Mouse (Mus musculus): ENCODE data around the gene Dnmbp.

Gene Dnmbp

DNA sequence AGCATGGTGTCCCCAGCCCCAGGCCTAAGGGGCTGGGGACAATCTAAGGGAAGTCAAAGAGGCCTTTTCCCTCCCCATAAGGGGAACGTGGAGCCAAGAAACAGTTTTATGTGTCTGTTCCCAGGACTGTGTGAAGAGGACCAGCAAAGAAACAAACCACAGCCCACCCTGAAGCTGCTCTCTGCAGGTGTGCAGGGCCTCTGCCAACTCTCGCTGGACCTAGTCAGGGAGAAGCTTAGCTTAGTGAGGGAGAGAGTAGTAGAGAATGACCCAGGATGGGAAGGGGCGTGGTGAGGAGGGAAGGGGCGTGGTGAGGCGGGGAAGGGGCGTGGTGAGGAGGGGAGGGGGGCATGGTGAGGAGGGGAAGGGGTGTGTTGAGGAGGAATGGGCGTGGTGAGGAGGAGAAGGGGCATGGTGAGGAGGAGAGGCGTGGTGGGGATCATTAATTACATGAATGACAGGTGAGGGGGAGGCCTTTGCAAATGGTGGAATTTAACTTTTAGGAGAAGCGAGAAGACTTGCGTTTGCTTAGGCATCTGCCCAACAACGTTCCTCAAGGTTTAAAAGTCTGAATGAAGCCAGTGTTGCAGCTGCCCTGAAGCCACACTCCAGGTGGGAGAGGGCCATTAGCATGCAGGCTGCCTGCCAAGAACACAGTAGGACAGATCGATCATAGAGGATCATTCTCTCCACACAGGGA, 9.3 kb upstream of the Dnmbp start:
- DNase-seq (ENCODE audit: low read depth in 1 of 2, low spot score in 2 of 2), result no peak

DNA sequence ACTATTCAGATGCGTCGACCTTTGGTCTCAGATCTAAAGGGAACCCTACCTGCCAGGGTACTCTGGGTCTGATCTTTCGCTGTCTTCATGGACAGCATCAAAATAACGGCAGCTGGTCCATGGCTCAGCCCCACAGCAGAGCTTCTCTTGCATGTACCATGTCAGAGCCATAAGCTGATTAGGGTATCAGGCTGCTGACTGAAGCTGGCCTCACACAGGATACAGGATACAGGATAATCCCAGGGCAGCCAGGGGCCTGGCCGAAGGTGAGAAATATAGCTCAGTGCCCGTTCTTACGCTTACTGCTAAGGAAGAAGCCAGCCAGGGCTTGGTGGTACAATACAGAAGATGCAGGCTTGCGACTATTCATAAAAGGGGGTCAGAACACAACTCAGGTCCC, 4.6 kb upstream of the Dnmbp start:
- no peak for DNase-seq (ENCODE audit: low read depth in 1 of 2, low spot score in 2 of 2)

DNA sequence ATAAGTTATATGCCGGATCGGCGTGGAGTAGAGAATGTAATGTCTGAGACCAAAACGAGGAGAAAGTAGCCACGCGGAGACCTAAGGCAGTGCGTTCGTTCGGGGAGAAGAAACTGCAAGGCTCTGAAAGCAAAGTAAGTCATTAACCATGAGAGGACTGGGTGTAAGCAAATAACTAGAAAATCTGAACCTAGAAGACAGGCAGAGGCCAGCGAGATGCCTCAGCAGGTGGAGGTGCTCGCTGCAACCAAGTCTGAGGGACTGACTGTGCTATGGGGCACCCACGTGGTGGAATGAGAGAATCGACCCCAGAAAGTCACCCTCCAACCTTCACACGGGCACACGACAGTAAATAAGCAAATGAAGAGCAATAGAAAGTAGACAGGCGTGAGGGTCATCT, 3.1 kb upstream of the Dnmbp start:
- DNase-seq (ENCODE audit: low read depth in 1 of 2, low spot score in 2 of 2), result no peak

DNA sequence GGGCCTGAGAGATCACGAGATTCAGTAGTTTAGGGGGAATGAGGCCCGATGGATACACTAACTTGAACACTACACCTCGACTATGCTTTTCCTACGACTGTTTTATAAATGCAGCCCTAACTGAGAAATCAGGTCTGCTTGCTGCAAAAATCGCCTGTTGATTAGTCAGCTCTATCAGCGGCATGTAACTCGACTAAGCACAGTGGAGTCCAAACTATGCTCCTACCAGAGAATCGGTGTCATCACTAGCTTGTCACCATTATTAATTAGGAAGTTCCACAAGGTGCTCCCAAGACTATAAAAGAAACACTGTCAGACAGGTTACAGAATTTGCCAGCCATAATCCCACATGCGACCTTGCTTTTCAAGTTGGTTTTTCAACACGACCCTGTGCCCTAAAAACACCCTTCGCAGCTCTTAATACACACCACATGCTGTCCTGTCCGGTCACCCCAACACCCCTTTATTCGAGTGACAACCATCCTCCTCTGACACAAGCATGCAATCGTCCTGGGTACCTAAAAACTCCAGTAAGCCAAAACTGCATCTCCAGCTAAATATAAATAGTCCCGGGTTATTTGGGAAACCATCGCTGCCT, 721 bp downstream of the Dnmbp start:
- no peak for DNase-seq (ENCODE audit: low read depth in 1 of 2, low spot score in 2 of 2)

DNA sequence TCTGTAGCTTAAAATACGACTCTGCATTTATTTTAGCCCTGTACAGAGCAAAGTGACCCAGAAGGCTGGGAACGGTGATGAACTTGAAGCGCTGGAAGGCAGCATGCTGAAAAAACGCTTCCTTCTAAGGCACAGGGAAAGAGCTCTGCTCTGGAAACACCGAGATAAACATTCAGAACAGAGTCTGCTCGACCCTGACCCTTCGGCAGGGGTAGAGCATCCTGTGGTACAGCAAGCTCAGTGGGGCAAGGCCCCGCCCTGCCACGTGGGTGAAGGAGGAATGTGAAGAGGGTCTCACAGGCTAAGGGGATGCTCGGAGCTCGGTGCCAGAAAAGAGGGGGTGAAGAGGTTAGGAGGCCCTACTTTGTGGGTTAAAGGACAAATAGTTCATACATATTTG, 1.6 kb downstream of the Dnmbp start:
- no peak for DNase-seq (ENCODE audit: low read depth in 1 of 2, low spot score in 2 of 2)

DNA sequence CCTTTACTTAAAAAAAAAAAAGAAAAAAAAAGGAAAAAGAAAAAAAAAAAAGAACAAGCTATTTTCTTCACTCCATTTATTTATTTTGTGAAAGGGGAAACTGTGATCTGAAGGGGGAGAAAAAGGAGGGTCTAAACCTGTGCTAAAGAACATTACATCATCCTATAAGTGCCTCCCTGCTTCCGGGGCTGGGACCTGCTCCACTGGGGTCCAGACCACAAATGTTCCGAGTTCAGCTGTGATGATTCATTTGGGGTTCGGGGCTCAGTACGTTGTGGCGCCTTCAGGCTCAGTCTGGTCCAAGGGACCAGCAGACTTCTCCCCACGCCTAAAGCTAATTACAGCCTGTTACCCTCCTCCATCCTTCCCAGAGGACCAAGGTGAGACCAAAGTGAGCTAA, 9.1 kb downstream of the Dnmbp start:
- no peak for DNase-seq (ENCODE audit: low read depth in 1 of 2, low spot score in 2 of 2)

DNA sequence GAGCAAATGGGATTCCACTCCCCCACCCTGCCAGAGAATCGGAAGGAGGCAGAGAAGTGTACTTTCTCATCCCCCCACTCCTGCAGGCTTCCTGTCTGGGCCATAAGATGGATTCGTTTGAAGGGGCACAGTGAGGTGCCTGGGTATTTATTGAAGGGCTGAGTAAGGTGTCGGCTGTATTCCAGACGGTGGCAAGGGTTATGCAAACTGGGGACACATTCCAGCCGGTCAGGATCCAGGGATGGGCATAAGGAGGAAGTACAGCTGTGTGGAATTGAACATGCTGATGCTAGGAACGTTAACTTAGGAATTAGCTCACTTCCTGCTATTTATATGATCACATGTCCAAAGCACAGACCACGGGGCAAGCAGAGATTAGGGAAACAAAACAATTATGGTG, 9.6 kb downstream of the Dnmbp start:
- DNase-seq (ENCODE audit: low read depth in 1 of 2, low spot score in 2 of 2), result no peak

DNA sequence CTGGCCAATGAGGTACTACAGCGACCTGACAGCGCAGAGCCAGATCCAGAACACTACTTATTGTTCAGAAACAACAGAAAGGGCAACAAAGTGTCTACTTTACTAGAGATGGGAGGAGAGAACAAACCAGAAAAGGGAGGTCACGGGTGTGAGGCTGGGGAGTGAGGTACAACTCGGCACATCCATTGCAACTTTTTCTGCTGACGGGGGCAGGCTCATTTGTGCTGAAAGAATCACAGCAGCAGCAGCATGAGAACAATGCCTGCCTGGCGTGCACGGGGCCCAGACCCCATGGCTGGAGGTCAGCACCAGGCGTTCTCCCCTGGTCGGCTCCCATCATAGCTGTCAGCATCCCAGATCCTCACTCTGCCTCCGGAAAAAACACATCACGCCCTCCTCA, 10.1 kb downstream of the Dnmbp start:
- no peak for DNase-seq (ENCODE audit: low read depth in 1 of 2, low spot score in 2 of 2)

DNA sequence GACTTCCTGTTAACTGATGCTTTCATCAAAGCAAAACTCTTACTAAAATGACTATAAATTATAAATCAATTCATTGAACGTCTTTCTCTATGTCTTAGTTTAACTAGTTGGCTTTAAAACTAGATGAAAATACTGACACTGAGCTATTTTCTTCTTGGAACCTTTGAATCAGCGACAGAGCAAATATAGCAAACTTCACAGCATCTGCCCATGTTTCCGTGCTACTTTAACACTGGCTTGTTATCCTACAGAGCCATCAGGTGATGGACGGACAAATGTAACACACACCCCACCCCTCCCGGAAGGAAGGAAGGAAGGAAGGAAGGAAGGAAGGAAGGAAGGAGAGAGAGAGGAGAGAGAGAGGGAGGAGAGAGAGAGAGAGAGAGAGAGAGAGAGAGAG, 12.0 kb downstream of the Dnmbp start:
- DNase-seq (ENCODE audit: low read depth in 1 of 2, low spot score in 2 of 2), result no peak

DNA sequence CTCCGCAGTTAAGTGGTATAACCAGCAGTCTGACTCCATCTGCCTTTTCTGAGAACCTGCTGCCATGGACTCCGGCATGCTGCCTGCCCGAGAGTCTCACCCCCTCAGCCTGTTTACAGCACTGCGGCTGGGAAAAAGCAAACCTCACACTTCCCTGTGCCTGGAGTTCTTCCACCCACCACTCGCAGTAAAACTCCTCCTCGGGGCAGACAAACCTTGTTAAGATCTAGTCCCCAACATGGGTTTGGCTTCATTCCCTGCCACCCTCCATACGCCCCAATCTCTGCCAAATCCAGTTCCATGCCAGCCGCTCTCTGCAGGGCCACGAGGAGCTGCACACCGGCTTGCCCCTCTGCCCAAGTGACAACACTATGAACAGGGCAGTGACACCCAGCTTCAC, 12.9 kb downstream of the Dnmbp start:
- no peak for DNase-seq (ENCODE audit: low read depth in 1 of 2, low spot score in 2 of 2)

DNA sequence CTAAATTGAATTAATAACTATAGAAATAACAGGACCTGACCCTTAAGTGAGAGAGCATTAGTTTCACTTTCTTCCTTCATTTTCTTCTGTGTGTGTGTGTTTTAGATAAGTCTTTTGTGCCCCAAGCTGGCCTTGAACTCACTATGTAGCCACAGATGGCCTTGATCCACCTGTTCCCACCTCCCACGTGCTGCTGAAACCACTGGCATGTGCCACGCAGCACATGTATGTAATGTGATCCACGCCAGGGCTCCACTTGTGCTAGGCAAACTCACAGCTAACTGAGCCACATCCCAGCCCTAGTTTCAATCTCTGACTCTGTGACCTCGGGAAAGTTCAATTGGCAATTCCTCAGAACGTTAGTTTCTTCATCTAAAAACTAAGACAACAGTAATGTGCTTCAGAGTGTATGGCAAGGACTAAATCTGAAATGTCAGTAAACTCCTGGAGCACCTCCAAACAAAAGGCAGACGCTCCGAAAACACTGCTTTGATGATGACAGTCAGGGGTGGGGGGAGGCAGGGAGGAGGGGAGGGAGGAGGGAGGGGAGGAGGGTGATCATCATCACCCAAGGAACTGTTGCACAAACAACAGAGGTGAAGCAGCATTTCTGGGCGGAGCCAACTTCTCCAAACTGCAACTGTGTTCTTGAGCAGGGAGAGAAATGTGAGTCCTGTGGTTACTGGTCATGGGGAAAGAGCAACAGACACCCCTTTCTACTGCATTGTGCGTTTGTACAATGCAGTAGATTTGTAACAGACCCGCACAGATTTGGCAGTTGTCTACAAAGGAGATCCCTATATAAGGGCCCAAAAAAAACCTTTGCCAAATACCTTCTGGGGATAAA, 13.6 kb downstream of the Dnmbp start:
- DNase-seq (ENCODE audit: low read depth in 1 of 2, low spot score in 2 of 2), result no peak

DNA sequence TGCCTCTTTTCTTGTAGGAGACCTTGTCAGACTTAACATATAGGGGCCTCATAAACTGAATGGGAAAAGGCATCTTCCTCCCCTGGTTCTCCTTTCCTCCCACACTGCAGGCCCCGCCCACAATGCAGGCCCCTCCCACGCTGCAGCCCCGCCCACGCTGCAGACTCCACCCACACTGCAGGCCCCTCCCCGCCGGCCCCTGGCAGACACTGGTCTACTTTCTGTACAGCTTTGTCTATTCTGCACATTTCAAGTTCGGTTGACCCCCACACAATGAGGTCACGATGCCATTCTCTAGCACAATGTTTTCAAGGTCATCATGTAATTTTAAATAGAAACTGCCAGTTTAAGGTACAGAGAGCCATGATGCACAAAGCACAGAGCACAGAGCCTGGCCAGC, 15.6 kb downstream of the Dnmbp start:
- DNase-seq (ENCODE audit: low read depth in 1 of 2, low spot score in 2 of 2), result no peak

DNA sequence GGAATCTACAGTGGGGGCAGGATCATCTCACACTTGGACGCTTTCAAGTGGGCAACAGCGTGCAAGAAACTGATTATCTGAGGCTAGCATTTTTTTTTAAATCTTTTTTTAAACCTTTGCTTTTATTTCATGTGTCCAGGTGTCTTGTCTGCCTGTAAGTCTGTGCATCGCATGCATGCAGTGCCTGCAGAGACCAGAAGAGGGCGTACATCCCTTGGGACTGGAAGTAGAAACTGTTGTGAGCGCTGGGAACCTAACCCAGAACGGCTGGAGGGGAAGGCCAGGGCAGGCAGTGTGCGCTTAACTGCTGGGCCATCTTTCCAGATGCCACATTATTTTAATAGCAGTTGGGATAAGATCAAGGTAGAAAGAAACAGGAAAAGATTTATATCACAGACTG, 17.0 kb downstream of the Dnmbp start:
- no peak for DNase-seq (ENCODE audit: low read depth in 1 of 2, low spot score in 2 of 2)

DNA sequence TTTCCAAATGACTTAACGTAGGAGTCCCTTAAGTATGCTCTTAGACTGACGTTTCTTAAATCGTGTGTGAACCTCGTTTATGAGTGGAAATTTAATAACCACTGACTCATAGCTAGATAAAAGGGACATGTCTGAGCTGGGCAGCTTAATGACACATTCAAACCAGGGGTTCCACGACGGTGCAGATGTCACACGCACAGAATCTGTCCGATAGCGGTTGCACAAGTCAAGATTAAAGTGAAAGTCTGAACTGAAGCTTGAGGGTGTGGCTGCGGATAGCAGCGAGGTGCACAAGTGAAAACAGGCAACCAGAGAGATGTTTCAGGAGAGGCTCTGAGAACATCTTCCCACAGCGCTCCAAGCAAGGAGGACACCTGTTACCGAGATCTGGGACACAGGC, 18.6 kb downstream of the Dnmbp start:
- no peak for DNase-seq (ENCODE audit: low read depth in 1 of 2, low spot score in 2 of 2)

DNA sequence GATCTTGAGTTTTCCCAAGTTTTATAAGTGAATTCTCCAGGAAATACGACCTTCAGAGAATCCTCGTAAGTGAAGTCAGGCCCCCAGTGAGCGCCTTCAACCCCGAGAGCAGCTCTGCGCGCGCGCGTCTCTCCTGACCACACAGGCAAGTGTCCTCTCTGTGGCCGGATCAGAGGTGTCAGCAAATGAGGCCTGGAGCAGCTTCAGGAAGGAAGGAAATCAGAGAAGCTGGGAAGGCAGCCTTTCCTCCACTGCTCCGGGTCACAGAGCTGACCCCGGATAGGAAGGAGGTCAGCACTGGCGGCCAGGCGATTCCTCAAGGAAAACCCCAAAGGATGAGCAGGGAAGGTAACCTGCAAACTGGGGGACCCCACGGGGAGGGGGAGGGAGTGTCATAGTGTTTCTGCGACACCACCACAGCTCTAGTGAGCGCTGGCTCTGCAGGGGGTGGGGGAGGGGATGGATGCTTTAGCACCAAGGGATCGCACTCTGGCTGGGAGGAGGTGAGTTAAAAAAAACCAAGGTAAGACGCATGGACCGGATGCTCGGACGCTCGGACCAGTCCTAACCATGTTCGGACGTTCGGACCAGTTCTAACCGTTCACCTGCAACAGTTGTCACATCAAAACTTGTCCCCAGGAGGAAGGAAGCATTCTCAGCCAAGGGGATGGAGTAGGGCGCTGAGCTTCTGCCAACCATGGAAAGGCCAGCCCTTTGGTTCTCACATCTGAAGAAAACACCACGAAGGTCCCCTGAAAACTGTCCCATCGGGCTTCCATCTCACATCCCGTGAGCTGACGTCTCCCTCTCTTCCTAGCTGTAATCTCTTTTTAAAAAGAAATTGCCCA, 19.3 kb downstream of the Dnmbp start:
- no peak for DNase-seq (ENCODE audit: low read depth in 1 of 2, low spot score in 2 of 2)

DNA sequence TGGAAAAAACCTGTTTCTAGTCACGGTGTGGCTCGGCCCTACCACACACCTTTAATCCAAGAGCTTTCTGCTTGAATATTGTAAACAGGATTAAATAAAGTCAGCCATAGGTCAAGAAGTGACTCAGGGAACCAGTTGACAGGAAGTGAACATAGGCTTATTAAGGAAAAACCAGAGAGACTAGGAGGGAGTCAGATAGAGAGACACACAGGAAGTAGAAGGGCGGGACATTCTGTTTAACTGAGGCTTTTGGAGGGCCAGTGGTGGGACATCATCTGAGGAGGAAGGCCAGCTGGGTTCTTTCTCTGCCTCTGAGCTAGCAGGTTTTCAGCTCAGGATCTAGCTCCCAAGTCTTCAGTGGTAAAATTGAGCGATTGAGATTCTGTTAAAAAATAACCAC, 20.1 kb downstream of the Dnmbp start:
- DNase-seq (ENCODE audit: low read depth in 1 of 2, low spot score in 2 of 2), result no peak

DNA sequence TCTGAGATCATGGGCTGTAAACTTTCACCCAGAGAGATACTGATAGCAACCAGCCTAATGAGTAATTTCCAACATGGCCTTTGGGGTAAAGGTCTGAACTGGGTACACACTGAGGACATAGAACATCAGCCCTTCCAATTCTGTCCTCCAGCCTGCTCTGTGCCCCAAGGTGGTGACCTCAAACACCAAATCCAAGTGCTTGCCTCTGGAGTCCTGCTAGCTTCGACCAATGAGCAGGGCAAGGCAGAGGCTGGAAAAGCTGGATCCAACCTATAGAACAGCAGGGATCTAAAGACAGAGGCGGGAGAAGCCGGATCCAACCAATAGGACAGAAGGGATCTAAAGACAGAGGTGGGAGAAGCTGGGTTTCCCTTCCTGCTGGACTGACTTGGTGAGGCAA, 21.2 kb downstream of the Dnmbp start:
- DNase-seq (ENCODE audit: low read depth in 1 of 2, low spot score in 2 of 2), result no peak

DNA sequence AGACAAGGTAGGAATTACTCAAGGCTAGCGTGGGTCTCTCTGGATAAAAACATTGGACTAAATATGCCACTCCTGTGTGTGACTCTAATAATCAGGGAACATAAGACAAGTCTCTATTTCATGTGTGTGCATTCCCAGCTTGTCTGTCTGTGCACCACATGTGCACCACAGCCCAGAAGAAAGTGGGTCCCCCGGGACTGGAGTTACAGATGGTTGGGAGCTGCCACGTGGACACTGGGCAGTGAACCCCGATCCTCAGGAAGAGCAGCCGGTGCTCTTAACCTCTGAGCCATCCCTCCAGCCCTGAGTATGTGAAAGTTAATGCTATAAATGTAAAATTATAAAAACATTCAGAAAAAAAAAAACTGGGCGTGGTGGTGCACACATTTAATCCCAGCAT, 22.2 kb downstream of the Dnmbp start:
- no peak for DNase-seq (ENCODE audit: low read depth in 1 of 2, low spot score in 2 of 2)

DNA sequence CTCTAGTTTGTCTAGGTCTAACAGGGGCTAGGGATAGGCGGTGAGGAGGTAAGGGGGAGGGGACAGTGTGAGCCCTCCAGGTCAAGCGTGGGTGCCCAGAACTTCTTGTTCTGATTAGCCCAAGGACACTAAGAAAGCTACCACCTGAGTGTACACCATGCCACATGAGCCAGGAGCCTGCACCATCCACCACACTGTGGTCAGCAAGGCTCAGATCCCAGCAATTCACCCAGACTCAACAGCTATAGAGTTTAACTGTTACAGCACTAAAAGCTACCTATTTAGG, 22.6 kb downstream of the Dnmbp start:
- DNase-seq (ENCODE audit: low read depth in 1 of 2, low spot score in 2 of 2), result no peak

DNA sequence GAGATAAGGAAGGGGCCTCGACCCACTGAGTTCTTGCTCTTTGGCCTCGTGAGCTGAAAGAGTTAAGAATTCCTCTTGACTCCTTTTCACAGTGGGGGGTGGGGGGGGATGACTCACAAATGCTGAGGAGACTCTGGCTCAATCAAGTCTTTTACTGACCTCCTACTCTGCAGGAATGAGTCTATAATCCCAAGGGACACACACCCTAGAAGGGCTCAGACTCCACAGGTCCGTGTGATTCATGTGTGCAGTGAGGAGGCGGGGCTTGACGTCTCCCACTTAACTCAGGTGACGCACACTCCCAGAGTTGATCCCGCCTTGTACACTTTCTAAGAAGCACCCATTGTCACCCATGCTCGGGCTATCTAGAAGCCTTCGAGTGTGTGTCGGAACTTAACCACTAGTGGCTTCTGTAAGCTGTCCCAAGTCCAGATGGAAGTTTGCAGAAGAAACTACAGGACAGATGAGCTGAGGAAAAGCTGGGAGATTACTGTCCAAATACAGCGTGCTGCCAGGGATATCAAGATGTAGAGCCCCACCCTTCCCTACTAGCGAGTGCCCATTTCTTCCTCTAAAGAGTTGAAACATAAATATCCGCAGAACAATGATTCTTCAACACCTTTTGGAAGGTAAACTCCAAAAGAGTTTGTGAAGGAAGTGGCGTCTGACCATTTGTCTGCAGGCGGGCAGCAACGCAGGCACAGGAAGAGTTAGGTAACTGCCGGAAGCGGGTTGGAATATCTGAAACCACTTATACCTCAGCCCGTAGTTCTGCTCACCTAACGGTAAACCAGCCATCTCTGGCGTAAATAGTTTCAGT, 23.2 kb downstream of the Dnmbp start:
- no peak for DNase-seq (ENCODE audit: low read depth in 1 of 2, low spot score in 2 of 2)

DNA sequence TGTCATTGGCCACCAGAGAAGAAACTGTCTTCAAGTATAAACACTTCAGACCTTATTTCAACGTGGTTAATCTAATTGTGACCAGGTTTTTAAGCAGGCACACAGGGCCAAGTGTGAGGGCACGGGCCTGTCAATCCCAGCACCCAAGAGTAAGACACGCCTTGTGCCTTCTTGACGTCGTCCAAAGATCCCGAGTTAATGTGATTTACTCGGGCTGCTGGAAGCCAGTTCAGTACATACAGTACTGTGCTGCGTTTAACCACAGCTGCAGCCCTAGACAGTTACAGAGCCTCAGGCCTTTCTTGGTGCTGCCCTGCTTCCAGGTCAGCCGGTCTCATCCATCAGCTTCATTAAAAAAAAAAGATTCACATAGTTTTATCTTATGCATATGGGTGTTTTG, 24.6 kb downstream of the Dnmbp start:
- no peak for DNase-seq (ENCODE audit: low read depth in 1 of 2, low spot score in 2 of 2)
